Mouse (Mus musculus) hindbrain, postnatal 0 days (tissue): ENCODE data around the gene Eps8l3. TPM values are rescaled to one million over a fixed set of nuclear protein-coding genes. Genes with fewer than 3 reads are reported as not detected.

Experiments
- ATAC-seq: fragments of 200-750 bp; cut with Nextera tagmentation; 2 replicates; pipeline ENCODE4 v1.8.0; 2017; ENCODE audit warnings: mild to moderate bottlenecking, moderate TSS enrichment, moderate library complexity
- DNase-seq: peaks from one replicate; pipeline ENCODE4 v3.0.0-alpha.2; 2015; ENCODE audit warnings: low spot score
- H3K27ac ChIP-seq: fragments of 300-500 bp; sonication (generic); 2 replicates; pipeline ENCODE4 v1.5.1; 2014; ENCODE audit warnings: mild to moderate bottlenecking
- H3K27me3 ChIP-seq: fragments of 300-500 bp; sonication (generic); 2 replicates; pipeline ENCODE4 v1.6.1; 2014; ENCODE audit warnings: low read length, mixed read lengths; ENCODE audit not compliant: insufficient read depth
- H3K36me3 ChIP-seq: fragments of 300-500 bp; sonication (generic); 2 replicates; pipeline ENCODE4 v1.6.1; 2014; ENCODE audit warnings: low read length, mixed read lengths; ENCODE audit not compliant: insufficient read depth
- H3K4me1 ChIP-seq: fragments of 300-500 bp; sonication (generic); 2 replicates; pipeline ENCODE4 v1.6.1; 2014; ENCODE audit warnings: antibody characterized with exemption, low read length, mixed read lengths; ENCODE audit not compliant: insufficient read depth
- H3K4me2 ChIP-seq: fragments of 300-500 bp; sonication (generic); 2 replicates; pipeline ENCODE4 v1.6.1; 2014; ENCODE audit warnings: low read depth, mild to moderate bottlenecking, low read length, moderate library complexity, mixed read lengths
- H3K4me3 ChIP-seq: fragments of 300-500 bp; sonication (generic); 2 replicates; pipeline ENCODE4 v1.5.1; 2014; ENCODE audit warnings: low read length
- H3K9ac ChIP-seq: fragments of 300-500 bp; sonication (generic); replicated peaks from 2 replicates; pipeline ENCODE4 v1.6.1; 2014; ENCODE audit warnings: mild to moderate bottlenecking, low read length, moderate library complexity, mixed read lengths
- H3K9me3 ChIP-seq: fragments of 300-500 bp; sonication (generic); 2 replicates; pipeline ENCODE4 v1.6.1; 2016; ENCODE audit warnings: low read length, mixed read lengths
- CTCF ChIP-seq: IDR thresholded peaks from 2 replicates; pipeline ENCODE4 v1.5.1; 2016; ENCODE audit warnings: antibody characterized with exemption, control low read depth, low read depth
- WGBS: fragments of 180-500 bp; shearing (Covaris S2); extraction: QIAGEN DNeasy Blood & Tissue Kit; methylation state at CpG from one replicate; pipeline ENCODE4 v1.1.7; 2014; 5-methylcytosine and 5-hydroxymethylcytosine counted together
- polyA plus RNA-seq: library from polyadenylated mRNA; unstranded; fragments of >200 nt; fragmentation: Nextera tagmentation; extraction: Ambion mirVana; gene quantifications from 2 replicates; pipeline ENCODE4 v1.2.1, GENCODE M21; 2015
- total RNA-seq: library from RNA; depleted of rRNA; stranded (reverse); fragments of >200 nt; gene quantifications from 2 replicates; pipeline ENCODE4 v1.2.3, GENCODE M21; 2014

The Eps8l3 gene
- total and polyA plus RNA-seq, 2 experiments from 2014 or later, result not detected

GRCm38 (mm10) chr3:107929731-107930130 is 52.7 kb downstream of the Eps8l3 start:
- TF ChIP-seq CTCF, result no peak
- no peak overlapping the region for H3K4me3 ChIP-seq
- H3K4me1 ChIP-seq, result peaks cover 5% of the 10 kb centered on the region; the same call in 1 of the 2 replicates
- DNase-seq (no peak), ATAC-seq (no peak)
- H3K9ac ChIP-seq, result no peak overlapping the region
- no peak overlapping the region for H3K27ac ChIP-seq
- H3K4me2 ChIP-seq, result no peak overlapping the region
- WGBS, result 86% methylated on average over 4 of the region's 4 CpGs
- no peaks in the 10 kb centered on the region for H3K9me3 ChIP-seq
- no peaks in the 10 kb centered on the region for H3K36me3 ChIP-seq
- H3K27me3 ChIP-seq, result no peaks in the 10 kb centered on the region

- H3K4me2 ChIP-seq, result peak overlapping the region; percentile 42
- H3K27me3 ChIP-seq, result no peaks in the 10 kb centered on the region
- DNase-seq (peak; percentile 39), ATAC-seq (no peak)
- peak overlapping the region; percentile 22; the same call in 1 of the 2 replicates for H3K4me3 ChIP-seq
- no peak for TF ChIP-seq CTCF
- no peaks in the 10 kb centered on the region for H3K9me3 ChIP-seq
- peaks cover 5% of the 10 kb centered on the region; the same call in 1 of the 2 replicates for H3K4me1 ChIP-seq
- WGBS, result 38% methylated on average over 2 of the region's 2 CpGs
- H3K9ac ChIP-seq, result 0 out of 2 replicates have a peak overlapping the region, but pooled peaks have one; percentile 17
- H3K27ac ChIP-seq, result peak overlapping the region; percentile 78
- no peaks in the 10 kb centered on the region for H3K36me3 ChIP-seq
Observed at GRCm38 (mm10) chr3:107931134-107931533, 54.1 kb downstream of the Eps8l3 start.

DNA sequence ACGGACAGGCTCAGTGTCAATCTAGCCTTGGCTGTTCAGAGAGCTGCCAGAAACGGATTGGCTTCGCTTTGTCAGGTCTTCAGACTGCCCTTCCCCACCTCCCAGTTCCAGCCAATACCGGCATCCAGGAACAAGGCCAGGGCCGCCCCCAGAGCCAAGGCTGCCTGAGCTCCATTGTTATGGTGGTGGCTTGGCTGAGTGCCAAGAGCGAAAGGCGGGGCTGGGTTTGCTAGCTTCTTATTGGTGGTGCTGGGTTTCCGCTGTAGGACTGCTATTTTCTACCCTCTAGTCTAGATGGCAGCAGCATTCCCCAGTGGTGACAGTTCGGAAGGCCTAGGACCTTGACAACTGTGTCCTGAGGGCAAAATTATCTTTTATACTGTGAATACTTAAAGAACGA is 54.6 kb downstream of the Eps8l3 start, which contains the start of gene Gstm7:
TSS of gene Gstm7 (minus strand) at position 148 of the 400 bp plus-strand sequence.
- H3K27ac ChIP-seq, result peak within 1 kb of the TSS; percentile 78
- WGBS, result 3% methylated on average over 10 of the region's 10 CpGs
- peak within 1 kb of the TSS; percentile 22; the same call in 1 of the 2 replicates for H3K4me3 ChIP-seq
- peak; percentile 98 for DNase-seq
- no peaks in the 10 kb centered on the region for H3K9me3 ChIP-seq
- no peaks in the 10 kb centered on the region for H3K36me3 ChIP-seq
- TF ChIP-seq CTCF, result peak; percentile 59
- 0 out of 2 replicates have a peak within 1 kb of the TSS, but pooled peaks have one; percentile 17 for H3K9ac ChIP-seq
- no peaks in the 10 kb centered on the region for H3K27me3 ChIP-seq
- peak; percentile 99 for ATAC-seq
- H3K4me1 ChIP-seq, result peaks cover 5% of the 10 kb centered on the region; the same call in 1 of the 2 replicates
- peak within 1 kb of the TSS; percentile 42 for H3K4me2 ChIP-seq

GRCm38 (mm10) chr3:107932128-107932527 is 55.1 kb downstream of the Eps8l3 start:
- Histone ChIP-seq H3K4me1 (peaks cover 5% of the 10 kb centered on the region; the same call in 1 of the 2 replicates), H3K36me3 (no peaks in the 10 kb centered on the region), H3K9me3 (no peaks in the 10 kb centered on the region), H3K4me3 (no peak overlapping the region), H3K27ac (peak overlapping the region; percentile 78), H3K27me3 (no peaks in the 10 kb centered on the region), H3K4me2 (no peak overlapping the region), H3K9ac (no peak overlapping the region)
- no peak for TF ChIP-seq CTCF
- DNase-seq, result no peak
- WGBS, result 49% methylated on average over 6 of the region's 6 CpGs
- no peak for ATAC-seq

DNA sequence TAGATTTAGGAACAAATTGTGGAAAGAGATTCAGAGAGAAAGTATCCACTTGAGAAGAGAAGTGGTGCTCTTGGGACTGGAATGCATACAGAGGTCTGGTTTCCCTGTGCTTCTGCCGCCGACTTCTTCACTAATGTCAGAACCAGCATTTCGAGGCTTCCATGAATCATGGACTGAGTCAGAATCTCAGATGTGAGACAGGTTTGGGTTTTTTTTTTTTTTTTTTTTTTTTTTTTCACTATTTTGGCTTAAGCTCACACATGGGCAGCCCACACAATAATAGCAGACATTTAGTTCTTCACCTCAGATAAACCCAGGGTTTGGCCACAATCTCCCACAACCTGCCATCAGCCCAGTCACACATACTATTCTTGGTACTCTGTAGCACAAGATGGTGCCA is 58.2 kb downstream of the Eps8l3 start:
- no peak for TF ChIP-seq CTCF
- Histone ChIP-seq H3K27ac (no peak overlapping the region), H3K4me3 (no peak overlapping the region), H3K9me3 (no peaks in the 10 kb centered on the region), H3K4me1 (peaks cover 5% of the 10 kb centered on the region; the same call in 1 of the 2 replicates), H3K9ac (no peak overlapping the region), H3K4me2 (no peak overlapping the region), H3K36me3 (no peaks in the 10 kb centered on the region), H3K27me3 (no peaks in the 10 kb centered on the region)
- no peak for ATAC-seq
- 93% methylated on average over 3 of the region's 3 CpGs for WGBS
- DNase-seq, result no peak

- peaks cover 5% of the 10 kb centered on the region; the same call in 1 of the 2 replicates for H3K4me1 ChIP-seq
- no peak for ATAC-seq
- no peaks in the 10 kb centered on the region for H3K36me3 ChIP-seq
- H3K9ac ChIP-seq, result no peak overlapping the region
- H3K9me3 ChIP-seq, result no peaks in the 10 kb centered on the region
- WGBS, result 75% methylated on average over 3 of the region's 3 CpGs
- no peak overlapping the region for H3K4me3 ChIP-seq
- H3K4me2 ChIP-seq, result no peak overlapping the region
- no peaks in the 10 kb centered on the region for H3K27me3 ChIP-seq
- DNase-seq, result no peak
- no peak for TF ChIP-seq CTCF
- no peak overlapping the region for H3K27ac ChIP-seq
Observed at GRCm38 (mm10) chr3:107935888-107936287, 58.9 kb downstream of the Eps8l3 start.

GRCm38 (mm10) chr3:107939403-107939802 is 62.4 kb downstream of the Eps8l3 start:
- H3K9ac ChIP-seq, result no peak overlapping the region
- peaks cover 8% of the 10 kb centered on the region for H3K4me1 ChIP-seq
- no peaks in the 10 kb centered on the region for H3K36me3 ChIP-seq
- TF ChIP-seq CTCF, result peak; percentile 76
- H3K27me3 ChIP-seq, result no peaks in the 10 kb centered on the region
- H3K9me3 ChIP-seq, result no peaks in the 10 kb centered on the region
- no peak overlapping the region for H3K4me3 ChIP-seq
- no peak overlapping the region for H3K4me2 ChIP-seq
- DNase-seq, result peak; percentile 53
- 43% methylated on average over 3 of the region's 3 CpGs for WGBS
- H3K27ac ChIP-seq, result no peak overlapping the region; the same call in 1 of the 2 replicates
- peak; percentile 44; the same call in 1 of the 2 replicates for ATAC-seq
